Mouse (Mus musculus) 3134 (cell line): ENCODE results near the gene Fbxl15.
A peak's percentile ranks its signal among the peaks of the same experiment; 100 is the strongest.

ENCODE experiments used
- DNase-seq: peaks from one replicate; pipeline ENCODE4 v3.0.0-alpha.2; 2011; ENCODE audit warnings: low spot score; ENCODE audit not compliant: insufficient read length; ENCODE audit errors: extremely low read depth

Fbxl15 gene

DNA sequence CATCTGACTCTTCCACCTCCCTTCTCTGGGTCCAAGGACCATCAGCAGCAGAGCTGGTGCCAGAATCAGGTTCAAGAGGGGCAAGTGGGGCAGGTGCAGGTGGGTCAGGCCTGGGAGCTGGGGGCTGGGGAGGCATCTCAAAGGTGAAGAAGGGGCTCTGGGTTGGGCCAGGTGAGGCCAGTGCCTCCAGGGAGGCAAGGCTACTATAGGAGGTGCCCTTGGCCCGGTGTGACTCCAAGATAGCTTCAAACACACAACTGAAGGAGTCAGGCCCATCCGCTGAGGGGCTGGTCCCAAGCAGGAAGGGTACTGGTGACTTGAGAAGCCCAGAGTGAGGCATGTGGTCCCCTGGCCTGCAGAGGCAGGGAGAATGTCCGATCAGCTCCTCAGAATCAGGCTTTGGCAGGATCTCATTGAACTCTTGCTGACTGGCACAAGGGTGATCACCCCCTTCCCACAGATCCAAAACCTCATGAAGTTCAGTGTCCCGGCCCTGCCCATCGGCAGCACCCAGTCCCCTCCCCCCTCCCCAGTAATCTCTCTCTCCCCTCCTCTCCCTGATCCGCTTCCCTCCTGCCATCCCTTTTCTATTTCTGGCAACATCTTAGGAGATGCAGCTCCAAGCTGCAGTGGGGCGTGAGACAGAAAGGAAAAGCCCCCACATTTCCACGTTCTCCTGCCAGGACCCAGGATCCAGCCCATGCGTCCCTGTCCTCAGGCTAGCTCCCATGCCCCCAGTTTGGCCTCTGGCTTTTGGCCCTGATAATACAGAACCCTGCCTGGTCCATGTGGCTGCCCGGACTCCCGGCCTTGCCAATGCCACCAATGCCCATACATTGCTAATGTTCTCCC, 5.6 kb upstream of the Fbxl15 start:
- DNase-seq = no peak

DNA sequence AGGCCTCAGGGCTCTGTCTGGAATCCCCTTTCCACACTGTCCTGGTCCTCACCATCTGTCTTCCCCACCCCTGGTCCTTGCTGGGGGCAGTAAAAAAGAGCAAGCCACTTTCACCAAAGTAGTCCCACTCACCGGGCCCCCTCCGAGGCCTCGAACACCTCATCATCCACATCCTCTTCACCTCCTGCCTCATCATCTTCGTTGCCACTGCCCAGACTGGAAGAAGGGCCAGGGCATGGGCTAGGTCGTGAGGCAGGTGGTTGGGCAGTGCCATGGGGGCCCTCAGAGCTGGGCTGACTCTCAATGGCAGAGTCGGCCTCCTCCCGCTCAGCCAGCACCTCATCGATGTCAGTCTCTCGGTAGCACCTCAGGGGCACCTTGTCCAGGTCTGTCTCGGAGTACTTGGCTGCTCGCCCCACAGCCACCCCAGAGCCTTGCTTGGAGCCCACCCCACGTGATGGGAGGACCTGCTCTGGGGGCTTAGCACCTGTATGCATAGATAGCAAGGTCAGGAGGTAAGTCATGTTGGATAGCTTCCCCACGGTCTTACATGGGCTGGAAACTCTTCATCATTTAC, 4.9 kb upstream of the Fbxl15 start:
- no peak for DNase-seq

DNA sequence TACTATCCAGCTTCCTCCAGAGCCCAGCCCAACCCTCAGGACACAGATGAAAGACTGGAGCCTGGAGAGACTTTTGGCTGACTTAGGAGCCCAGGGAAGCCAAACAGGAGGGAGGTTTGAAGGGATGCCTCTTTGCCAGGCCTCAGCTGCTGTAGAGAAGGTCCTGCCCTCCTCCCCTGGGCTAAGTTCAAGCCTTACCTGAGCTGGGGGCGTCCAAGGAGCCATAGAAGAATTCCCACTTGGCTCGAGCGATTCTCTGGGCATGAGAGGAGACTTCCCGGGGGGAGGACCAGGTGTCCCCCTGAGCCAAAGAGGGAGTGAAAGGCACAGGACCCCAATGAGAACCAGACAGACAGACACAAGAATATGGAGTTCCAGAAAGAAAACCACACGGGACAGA, 4.3 kb upstream of the Fbxl15 start:
- no peak for DNase-seq

DNA sequence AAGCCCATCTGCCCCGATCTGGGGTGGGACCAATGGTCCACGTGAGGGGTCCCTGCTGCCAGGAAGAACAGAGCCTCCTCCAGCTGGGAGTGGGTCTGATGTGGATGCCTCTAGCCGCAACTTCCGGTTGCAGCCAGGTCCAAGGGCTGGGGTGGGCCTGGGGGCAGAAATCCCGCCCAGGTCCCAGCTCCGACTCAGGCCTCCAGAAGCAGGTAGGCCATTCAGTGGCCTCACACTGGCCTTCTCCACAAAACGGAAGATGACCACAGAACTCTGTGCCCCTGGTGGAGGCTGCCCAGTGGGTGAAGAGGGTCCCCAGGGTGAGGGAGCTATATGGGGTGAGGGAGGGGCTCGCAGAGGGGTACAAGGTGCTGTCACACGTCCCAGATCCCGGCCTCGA, 3.6 kb upstream of the Fbxl15 start:
- no peak for DNase-seq

DNA sequence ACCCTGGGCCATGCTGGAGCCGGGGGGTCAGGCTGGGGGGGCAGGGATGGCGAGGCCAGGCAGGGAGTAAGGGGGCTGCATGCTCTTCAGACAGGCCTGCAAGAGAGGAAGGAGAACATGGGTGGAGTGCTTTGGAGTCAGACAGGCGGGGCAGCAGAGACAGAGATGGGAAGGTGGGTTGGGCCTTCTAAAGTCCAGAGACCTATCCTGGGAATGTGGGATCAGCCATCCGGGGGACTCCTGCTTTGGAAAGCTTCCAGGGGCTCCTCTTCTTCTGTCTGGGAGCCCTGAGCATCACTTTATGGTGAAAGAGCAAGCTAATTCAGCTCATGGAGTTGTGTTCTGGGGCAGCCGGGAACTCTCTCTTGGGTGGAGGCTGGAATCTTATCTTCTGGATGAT, 3.1 kb upstream of the Fbxl15 start:
- no peak for DNase-seq

DNA sequence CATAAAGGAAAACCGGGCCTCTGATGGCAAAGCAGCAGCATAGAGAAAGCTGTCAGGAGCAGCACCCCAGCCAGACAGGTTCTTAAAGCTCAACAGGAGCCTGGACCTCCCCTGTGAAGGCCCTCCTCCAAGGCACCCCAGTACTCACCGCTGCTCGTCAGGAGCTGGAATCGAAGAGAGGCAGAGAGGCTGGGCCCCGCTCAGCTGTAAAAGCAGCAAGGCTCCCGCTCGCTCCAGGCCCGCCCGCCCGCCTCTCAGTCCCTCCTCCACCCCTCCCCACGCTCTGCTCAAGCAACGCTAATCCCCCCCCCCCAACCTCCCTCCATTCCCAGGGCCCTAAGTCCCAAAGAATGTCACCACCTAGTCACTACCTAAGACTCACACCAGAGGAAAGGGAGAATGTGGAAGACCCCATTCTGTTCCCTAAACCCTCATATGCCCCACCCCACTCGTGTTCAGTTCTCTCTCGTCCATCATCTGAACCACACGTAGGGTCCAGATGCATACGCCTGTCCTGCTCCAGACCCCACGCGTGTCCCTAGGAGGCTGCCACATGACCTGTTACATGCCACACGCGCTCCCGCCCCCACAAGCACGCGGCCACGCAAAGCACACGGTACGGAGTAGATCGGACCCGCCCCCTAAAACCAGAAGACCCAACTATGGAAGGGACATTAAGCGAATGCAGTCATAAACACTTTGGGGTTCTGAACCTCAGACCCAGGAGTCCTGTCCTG, 1.8 kb upstream of the Fbxl15 start:
- DNase-seq = no peak

DNA sequence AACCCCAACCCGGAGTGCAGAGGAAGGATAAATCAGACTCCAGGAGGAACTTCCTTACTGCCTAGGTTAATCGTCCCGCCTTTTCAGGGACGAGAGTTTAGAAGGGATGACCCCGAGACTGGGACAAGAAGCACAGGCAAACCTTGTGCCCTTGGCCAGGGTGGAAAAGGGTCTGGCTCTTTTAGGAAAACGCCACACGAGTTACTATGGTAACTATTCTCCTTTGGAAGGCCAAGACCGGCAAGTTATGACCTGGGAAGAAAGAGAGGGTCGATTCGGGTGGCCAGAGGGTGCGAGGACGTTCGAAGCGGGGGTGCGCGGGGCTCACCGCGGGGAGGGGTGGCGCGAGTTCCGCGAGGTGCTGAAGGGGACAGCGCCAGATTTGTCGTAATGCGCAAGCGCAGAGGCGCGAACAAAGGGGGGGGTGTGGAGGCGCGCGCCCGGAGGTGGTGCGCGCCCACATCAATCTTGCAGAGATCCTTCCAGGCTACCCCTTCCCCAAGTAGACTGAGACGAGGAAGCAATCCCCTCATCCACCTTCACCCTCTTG, 1.2 kb upstream of the Fbxl15 start, which contains the start of gene Psd:
Gene Psd, minus strand, starts transcription at position 401 of the 550 bp plus-strand sequence.
- no peak for DNase-seq

DNA sequence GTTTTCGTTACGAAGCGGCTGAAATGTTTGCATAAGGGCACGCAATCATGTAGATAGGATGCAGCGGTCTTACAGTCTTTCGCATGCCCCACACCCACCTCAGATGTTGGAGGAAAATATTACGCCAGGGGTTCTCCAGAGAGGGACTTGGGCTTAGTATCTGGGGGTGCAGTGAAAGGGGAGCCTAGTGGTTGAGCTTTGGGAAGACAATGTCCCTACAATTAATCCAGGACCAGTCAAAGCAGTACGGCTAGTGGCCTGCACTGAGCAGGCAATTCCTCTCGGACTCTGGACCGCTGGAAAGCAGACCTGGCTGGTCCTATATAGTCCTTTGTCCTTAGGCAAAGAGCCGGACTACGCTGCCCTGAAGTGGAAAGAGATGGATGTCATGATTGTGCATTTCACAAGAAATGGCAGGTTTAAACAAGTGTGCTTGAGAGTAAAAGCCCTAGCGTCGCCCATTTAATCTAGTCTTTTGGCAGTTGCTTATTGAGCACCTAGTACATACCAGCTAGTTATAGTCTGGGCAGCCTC, 386 bp upstream of the Fbxl15 start:
- no peak for DNase-seq

DNA sequence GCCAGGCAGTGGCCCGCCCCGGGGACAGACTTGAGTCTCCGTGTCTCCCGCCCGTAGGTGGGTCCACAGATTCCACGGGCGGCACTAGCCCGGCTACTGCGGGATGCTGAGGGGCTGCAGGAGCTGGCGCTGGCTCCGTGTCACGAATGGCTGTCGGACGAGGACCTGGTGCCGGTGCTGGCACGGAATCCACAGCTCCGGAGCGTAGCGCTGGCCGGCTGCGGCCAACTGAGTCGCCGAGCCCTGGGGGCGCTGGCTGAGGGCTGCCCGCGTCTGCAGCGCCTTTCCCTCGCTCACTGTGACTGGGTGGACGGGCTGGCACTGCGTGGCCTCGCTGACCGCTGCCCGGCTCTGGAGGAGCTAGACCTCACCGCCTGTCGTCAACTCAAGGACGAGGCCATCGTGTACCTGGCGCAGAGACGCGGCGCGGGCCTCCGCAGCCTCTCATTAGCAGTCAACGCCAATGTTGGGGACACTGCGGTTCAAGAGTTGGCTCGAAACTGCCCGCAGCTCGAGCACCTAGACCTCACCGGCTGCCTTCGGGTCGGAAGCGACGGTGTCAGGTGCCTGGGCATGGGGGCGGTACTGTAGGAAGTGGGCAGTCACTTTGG, 1.2 kb downstream of the Fbxl15 start:
- DNase-seq = no peak

DNA sequence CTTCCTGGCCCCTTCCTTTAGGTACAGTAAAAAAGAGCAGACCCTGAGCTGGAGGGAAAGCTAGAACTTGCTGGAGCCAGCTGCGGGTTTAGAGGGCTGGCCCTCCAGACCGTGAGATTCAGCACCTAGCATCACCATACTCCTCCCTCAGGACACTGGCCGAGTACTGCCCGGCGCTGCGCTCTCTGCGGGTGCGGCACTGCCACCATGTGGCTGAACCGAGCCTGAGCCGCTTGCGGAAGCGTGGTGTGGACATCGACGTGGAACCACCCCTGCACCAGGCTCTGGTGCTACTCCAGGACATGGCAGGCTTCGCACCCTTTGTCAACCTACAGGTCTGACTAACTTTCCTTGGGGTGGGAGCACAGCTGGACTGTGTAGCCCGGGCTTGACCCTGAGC, 2.0 kb downstream of the Fbxl15 start:
- peak; percentile 90 for DNase-seq

DNA sequence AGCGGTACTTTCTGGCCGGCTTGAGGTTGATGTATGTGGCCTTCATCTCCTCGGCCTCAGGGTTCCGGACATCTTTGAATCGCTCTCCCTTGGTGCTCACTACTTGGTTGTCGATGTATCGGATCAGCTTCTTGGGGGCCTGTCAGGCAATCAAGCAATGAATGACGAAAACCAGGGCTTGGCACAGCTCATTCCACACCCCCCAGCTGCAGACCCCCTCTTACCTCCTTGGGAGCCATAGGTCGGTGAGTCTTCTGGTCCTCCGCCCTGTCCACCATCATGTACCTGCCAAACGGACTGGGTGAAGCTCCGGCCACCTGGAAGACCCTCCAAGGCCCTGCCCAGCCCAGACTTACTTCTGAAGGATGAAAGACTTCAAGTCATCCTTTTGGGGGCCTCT, 2.7 kb downstream of the Fbxl15 start:
- no peak for DNase-seq

DNA sequence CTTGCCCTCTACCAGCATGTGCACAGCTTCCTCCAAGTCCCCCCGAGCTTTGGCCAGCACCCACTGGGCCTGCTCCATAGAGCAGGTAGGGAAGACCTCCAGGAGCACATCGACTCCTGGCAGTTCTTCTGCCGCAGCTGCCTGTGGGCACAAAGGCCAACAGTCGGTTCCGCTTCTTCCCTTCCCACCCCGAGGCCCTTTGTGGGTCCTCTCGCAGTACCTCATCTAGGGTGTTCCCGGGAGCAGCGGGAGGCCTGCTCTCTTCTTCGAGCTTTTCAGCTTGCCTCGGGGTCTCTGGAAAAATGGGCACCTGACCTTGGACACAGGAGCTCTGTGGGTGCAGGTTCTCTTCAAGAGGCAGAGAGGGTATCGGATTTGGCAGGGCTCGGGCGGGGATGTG, 3.3 kb downstream of the Fbxl15 start:
- DNase-seq = no peak

DNA sequence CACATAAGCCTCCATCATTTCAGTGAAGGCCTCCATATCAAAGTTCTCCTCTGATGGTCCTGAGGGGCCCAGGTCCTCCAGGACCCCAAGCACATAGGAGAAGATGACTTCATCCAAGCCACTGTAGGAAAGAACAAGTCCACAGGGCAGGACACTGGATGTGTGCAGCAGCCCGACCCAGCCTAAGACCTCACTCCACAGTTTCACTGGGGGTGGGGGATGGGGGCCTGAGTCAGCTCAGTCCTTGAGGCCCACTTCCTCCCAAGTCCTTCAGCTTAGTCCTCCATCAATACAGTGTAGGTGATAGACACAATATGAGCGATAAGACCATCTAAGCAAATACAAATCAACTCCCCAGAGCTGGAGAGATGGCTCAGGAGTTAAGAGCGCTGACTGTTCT, 4.0 kb downstream of the Fbxl15 start:
- DNase-seq = no peak

DNA sequence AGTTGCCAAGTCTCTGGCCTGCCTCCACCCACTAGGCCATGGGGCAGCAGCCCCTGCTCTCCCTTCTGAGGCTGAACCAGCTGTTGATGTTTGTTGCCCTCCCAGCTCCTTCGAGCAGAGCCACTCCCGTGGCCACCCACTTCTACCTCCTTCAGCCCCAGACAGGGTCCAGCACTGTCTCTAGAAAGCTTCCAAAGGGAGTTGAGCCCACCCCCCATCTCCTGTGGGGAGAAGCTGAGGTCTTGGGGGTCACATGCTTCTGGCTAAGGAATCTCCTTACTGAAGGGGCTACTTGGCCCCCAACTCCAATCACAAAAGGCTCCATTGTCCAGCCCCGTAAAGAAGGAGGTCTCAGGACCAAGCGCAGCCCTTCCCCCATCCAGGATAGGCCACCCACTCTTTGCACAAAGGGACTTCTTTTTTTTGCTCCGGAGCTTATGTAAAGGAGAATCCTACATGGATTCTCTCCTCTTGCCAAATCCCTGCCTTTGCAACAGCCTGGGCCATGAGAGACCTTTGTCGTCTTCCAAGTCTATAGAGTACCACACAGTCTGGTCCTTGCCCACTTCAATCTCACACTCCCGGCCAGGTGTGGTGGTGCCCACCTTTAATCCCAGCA, 4.8 kb downstream of the Fbxl15 start:
- DNase-seq = no peak

DNA sequence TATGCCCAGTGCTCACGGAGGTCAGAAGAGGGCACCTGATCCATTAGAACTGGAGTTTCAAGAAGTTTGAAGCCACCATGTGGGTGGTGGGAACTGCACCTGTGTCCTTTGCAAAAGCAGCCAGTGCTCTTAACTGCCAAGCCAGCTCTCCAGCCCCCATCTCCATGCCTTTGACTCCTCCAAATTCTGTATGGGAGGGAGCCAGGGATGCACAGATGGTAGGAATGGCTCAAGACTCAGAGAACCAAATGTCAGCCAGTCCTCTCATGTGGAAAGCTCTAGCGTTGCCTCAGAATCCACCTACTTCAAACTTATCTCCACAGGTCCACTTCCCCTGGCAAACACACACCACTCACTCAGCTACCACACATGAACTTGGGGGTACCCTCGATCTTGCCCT, 5.9 kb downstream of the Fbxl15 start:
- no peak for DNase-seq

DNA sequence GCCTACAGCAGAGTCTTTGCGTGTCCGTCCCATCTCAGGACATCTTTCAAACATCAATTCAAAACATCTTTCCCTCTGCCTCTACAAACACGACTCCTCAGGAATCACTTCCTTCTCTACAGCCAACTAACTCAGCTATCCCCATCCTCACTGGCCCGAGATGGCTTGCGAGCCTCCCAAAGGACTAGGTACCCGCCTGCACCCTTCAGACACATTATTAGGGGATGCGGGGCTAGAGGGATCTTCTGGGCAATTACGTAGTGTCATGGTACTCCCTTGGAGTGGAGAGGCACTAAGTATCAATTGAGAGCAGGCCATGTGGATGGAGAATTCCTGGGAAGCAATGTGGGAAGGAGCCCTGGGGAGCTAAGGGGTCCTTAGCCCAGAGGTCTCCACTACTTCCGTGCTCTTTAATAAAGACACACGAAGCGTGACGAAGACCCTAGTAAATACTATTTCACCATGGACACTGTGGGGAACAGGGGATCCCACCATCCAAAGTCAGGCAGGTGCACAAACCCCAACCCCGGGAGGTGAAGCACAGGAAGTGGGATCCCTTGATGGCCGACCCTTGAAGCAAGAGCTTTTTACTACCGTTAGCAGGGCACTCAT, 9.8 kb downstream of the Fbxl15 start:
- DNase-seq = no peak

DNA sequence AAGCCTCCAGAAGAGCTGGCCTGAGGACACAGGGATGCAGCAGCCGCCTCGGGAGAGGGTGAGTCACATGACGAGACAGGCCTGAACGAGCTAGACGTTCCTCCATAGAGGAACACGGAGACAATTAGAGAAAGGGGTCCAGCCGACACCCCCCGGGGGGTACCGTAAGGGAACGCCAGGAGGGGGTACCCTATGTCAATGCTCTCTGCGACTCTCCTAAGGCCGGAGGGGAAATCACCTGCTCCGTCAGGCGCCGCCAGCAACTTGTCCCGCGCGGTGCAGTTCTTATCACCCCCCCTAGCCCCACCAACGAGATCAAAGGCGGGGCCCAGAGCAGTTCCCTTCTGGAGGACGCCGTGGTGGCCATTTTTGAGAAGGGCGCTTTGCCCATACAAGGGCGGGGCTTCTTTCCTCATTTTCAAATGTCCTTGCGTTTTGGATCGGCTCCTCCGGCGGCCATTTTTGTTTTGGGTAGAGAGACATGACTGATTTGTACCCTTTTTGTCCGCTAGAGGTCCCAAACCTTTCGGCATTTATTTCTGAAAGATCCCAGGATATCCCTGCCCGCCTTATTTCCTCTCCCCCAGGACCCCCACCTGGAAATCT, 10.4 kb downstream of the Fbxl15 start, which contains the start of gene Cuedc2:
Gene Cuedc2, minus strand, starts transcription at position 372 of the 606 bp plus-strand sequence.
- DNase-seq = peak; percentile 86

DNA sequence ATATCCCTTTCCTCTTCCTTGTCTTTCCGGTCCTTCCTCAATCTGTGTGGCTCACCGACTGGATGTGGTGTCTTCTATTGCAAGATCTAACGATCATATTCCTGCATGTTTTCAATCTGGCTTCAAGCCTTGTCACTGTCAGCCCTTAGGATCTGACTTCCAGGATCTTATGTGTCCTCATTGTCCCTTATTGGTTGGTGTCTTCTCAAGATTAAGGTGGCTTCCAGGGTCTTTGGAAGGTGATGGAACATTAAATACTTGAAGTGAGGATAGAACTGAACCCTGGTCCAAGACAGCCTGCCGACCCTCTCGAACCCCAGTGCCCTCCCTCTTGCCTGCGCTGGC, 10.9 kb downstream of the Fbxl15 start:
- no peak for DNase-seq

DNA sequence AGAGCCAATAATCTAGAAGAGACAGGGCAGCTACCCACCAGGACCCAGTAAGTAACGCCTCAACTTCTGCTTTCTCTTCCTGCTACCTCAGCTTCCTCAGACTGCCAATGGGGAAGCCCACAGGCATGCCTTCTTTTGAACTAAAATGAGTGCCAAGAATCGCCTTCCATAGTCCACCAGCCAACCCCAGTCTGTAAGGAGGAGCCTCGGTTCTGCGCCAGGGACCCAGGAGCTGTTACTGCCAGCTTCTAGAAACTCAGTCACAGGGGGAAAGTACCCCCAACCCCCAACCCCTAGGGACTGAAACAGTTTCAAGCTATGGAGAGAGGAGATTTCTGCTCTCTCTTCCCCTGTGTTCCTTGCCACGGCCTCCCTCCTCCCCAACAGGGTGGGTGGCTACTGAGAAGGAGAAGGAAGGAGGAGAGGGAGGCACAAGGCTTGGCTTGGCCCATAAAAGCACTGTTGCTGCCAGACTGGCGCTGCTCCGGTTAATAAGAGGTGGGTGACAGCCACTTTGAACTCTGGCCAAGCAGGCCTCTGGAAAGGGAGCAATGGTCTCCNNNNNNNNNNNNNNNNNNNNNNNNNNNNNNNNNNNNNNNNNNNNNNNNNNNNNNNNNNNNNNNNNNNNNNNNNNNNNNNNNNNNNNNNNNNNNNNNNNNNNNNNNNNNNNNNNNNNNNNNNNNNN, 11.4 kb downstream of the Fbxl15 start:
- DNase-seq = peak; percentile 65
